ENCODE assay signal across 8 mouse cellular contexts in the genomic region with DNA sequence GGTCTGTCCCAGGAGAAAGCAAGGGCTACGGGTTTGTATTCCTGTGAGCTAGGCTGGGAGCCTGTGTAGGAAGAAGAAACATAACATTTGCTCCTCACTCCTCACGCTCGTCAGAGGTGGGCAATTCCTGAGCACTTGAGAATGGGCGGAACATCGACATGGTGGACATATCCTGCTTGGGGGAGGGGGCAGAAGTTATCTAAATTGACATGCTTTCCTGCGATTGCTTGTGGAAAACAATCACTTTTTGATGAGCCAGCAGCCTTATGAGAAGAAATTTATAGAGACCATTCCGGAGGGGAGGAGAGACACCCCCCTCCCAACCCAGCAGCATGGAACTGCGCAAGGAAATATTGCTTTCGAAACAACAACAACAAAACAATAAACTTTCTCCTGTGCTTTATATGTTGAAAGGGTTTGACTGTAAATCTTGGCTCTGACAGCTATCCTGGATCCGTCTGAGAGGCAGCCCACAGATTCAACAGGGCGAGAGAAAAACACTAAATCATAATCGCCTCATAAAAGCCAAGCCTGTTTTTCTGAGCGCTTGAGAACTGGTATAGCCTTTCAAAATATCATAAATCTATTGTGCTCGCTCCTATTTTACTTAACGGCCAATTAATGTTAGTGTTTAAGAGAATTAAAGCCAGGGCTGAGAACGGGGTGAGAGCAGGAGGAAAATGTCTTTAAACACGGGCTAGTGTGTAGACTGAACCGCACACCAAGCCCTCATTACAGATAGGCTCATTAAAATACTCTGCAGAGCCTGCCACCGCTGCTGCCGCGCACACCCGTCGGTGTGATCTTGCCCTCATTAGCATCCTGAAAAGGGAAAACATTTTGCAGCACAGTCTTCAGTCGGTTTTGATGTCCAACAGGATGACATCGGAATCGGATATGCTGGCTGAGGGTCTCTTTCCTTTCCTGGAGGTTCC.
DNase-seq lines count a peak whose midpoint lies in the region; ATAC-seq and TF ChIP-seq lines count a peak whose summit lies in the region.
"Had no signal": no experiment of that assay in that cellular context is flagged by ENCODE, and none has a peak within 500 bp of the region (broad histone marks: within the 10 kb centered on the region; RNA-seq: fewer than 3 reads in every experiment).

No protein-coding gene starts in this region.

- 0 out of 2 replicates have a peak overlapping the region, but pooled peaks have one; percentile 1 for H3K4me2 ChIP-seq in midbrain, embryonic 14.5 days (ENCODE audit: low read length)
- H3K4me2 ChIP-seq in midbrain, postnatal 0 days (ENCODE audit: low read depth, low read length, poor library complexity, severe bottlenecking): no peak overlapping the region
- peak overlapping the region; percentile 24; the same call in 1 of the 2 replicates for H3K4me2 ChIP-seq in heart, embryonic 13.5 days
- H3K4me2 ChIP-seq in kidney, postnatal 0 days (ENCODE audit: low read length): peak overlapping the region; percentile 53

- DNase-seq in midbrain, embryonic 14.5 days: peak; percentile 53
- no peak for DNase-seq in midbrain, postnatal 0 days (ENCODE audit: low spot score)
- DNase-seq in kidney, postnatal 0 days (ENCODE audit: low spot score): peak; percentile 95
- DNase-seq in yolk sac, embryonic 10.5 days (ENCODE audit: low spot score): peak; percentile 12
- DNase-seq in adrenal gland, adult 8-10 months: no peak
- DNase-seq: layer of hippocampus, adult 9-11 months had no signal

- no peak for ATAC-seq in midbrain, embryonic 14.5 days (ENCODE audit: low FRiP score, low TSS enrichment)
- ATAC-seq in midbrain, postnatal 0 days (ENCODE audit: low FRiP score): no peak
- ATAC-seq in heart, embryonic 13.5 days (ENCODE audit: extremely low read depth, insufficient number of reproducible peaks, low FRiP score, low TSS enrichment): no peak
- ATAC-seq in kidney, postnatal 0 days (replicated peaks; ENCODE audit: low FRiP score, low read depth): peak; percentile 47; the same call in 1 of the 2 replicates
- no peak for ATAC-seq in megakaryocyte, adult 5-6 weeks (ENCODE audit: poor library complexity, severe bottlenecking)

- 60% methylated on average over 26 of the region's 26 CpGs for WGBS in midbrain, embryonic 14.5 days
- whole genome bisulfite sequencing in midbrain, postnatal 0 days: 49% methylated on average over 26 of the region's 26 CpGs
- WGBS in heart, embryonic 13.5 days: 59% methylated on average over 26 of the region's 26 CpGs
- WGBS in kidney, postnatal 0 days: 5% methylated on average over 26 of the region's 26 CpGs

- H3K27ac ChIP-seq in midbrain, embryonic 14.5 days (replicated peaks; ENCODE audit: low read depth, low read length): no peak overlapping the region
- no peak overlapping the region for H3K27ac ChIP-seq in midbrain, postnatal 0 days (ENCODE audit: low read depth, low read length)
- 0 out of 2 replicates have a peak overlapping the region, but pooled peaks have one; percentile 15 for H3K27ac ChIP-seq in heart, embryonic 13.5 days (replicated peaks)
- H3K27ac ChIP-seq in kidney, postnatal 0 days: peak overlapping the region; percentile 65

- no peak for TF ChIP-seq CTCF in midbrain, postnatal 0 days (IDR thresholded peaks at IDR 0.05)
- no peak for TF ChIP-seq CTCF in kidney, postnatal 0 days (IDR thresholded peaks at IDR 0.05; ENCODE audit: low read depth)

- H3K9me3 ChIP-seq in midbrain, embryonic 14.5 days (ENCODE audit: control insufficient read depth, low read length): no peaks in the 10 kb centered on the region
- H3K9me3 ChIP-seq in midbrain, postnatal 0 days (ENCODE audit: low read length): no peaks in the 10 kb centered on the region
- H3K9me3 ChIP-seq in heart, embryonic 13.5 days: no peaks in the 10 kb centered on the region
- H3K9me3 ChIP-seq in kidney, postnatal 0 days (replicated peaks; ENCODE audit: low read length): no peaks in the 10 kb centered on the region

- no peak overlapping the region for H3K4me3 ChIP-seq in midbrain, embryonic 14.5 days (replicated peaks; ENCODE audit: low read depth, low read length)
- no peak overlapping the region for H3K4me3 ChIP-seq in midbrain, postnatal 0 days (ENCODE audit: low read depth, low read length)
- H3K4me3 ChIP-seq in heart, embryonic 13.5 days: no peak overlapping the region
- H3K4me3 ChIP-seq in kidney, postnatal 0 days (replicated peaks; ENCODE audit: low read depth, low read length): peak overlapping the region; percentile 11

- no peaks in the 10 kb centered on the region for H3K36me3 ChIP-seq in midbrain, embryonic 14.5 days (ENCODE audit: control insufficient read depth, insufficient read depth, low read length)
- no peaks in the 10 kb centered on the region for H3K36me3 ChIP-seq in midbrain, postnatal 0 days (ENCODE audit: insufficient read depth, low read length)
- H3K36me3 ChIP-seq in heart, embryonic 13.5 days: no peaks in the 10 kb centered on the region
- no peaks in the 10 kb centered on the region for H3K36me3 ChIP-seq in kidney, postnatal 0 days (ENCODE audit: insufficient read depth, low read length)

- 0 out of 2 replicates have a peak, but pooled peaks cover 4% of the 10 kb centered on the region for H3K4me1 ChIP-seq in midbrain, embryonic 14.5 days (ENCODE audit: control insufficient read depth, insufficient read depth, low read length)
- H3K4me1 ChIP-seq in midbrain, postnatal 0 days (ENCODE audit: insufficient read depth, low read length): no peaks in the 10 kb centered on the region
- peaks cover 58% of the 10 kb centered on the region for H3K4me1 ChIP-seq in heart, embryonic 13.5 days
- H3K4me1 ChIP-seq in kidney, postnatal 0 days (replicated peaks; ENCODE audit: insufficient read depth, low read length): peaks cover 11% of the 10 kb centered on the region; the same call in 1 of the 2 replicates

- H3K9ac ChIP-seq in midbrain, embryonic 14.5 days (replicated peaks; ENCODE audit: low read length): no peak overlapping the region
- H3K9ac ChIP-seq in midbrain, postnatal 0 days (replicated peaks; ENCODE audit: low read length, poor library complexity, severe bottlenecking): no peak overlapping the region
- H3K9ac ChIP-seq in heart, embryonic 13.5 days: no peak overlapping the region
- peak overlapping the region; percentile 0; the same call in 1 of the 2 replicates for H3K9ac ChIP-seq in kidney, postnatal 0 days (ENCODE audit: low read depth, low read length)

- peaks cover 18% of the 10 kb centered on the region; the same call in 1 of the 2 replicates for H3K27me3 ChIP-seq in midbrain, embryonic 14.5 days (ENCODE audit: control insufficient read depth, insufficient read depth, low read length)
- no peaks in the 10 kb centered on the region for H3K27me3 ChIP-seq in midbrain, postnatal 0 days (ENCODE audit: insufficient read depth, low read length)
- no peaks in the 10 kb centered on the region for H3K27me3 ChIP-seq in heart, embryonic 13.5 days (replicated peaks)
- no peaks in the 10 kb centered on the region for H3K27me3 ChIP-seq in kidney, postnatal 0 days (ENCODE audit: insufficient read depth, low read length)

Comparison
In these comparisons a context has a peak if more than half of its experiments do, and no peak if none do; other contexts are left out.
1. DNase-seq: peak in midbrain, embryonic 14.5 days (single experiment), kidney, postnatal 0 days (single experiment) and yolk sac, embryonic 10.5 days (single experiment); none in midbrain, postnatal 0 days (single experiment) and adrenal gland, adult 8-10 months (single experiment).
2. H3K27ac ChIP-seq: peak in heart, embryonic 13.5 days (single experiment) and kidney, postnatal 0 days (single experiment); none in midbrain, embryonic 14.5 days (single experiment) and midbrain, postnatal 0 days (single experiment).